Mouse (Mus musculus) liver, embryonic 15.5 days (tissue): Measurements from ENCODE around the gene Rdh16f2. TPM values are rescaled to one million over a fixed set of nuclear protein-coding genes. Genes with fewer than 3 reads are reported as not detected.
A peak's percentile ranks its signal among the peaks of the same experiment; 100 is the strongest.
"Not testable (repeated sequence)": the region's sequence is repeated elsewhere in the genome, so short reads cannot be mapped to it uniquely, and the experiment has no call there.

Source experiments
- ATAC-seq: fragments of 200-750 bp; cut with Nextera tagmentation; 2 replicates; pipeline ENCODE4 v1.8.0; 2017; ENCODE audit warnings: moderate number of reproducible peaks, mild to moderate bottlenecking, moderate library complexity; ENCODE audit not compliant: insufficient read depth
- H3K27ac ChIP-seq: fragments of 300-500 bp; sonication (generic); replicated peaks from 2 replicates; pipeline ENCODE4 v1.5.1; 2015; ENCODE audit warnings: mild to moderate bottlenecking, inconsistent platforms
- H3K27me3 ChIP-seq: fragments of 300-500 bp; sonication (generic); 2 replicates; pipeline ENCODE4 v1.6.1; 2015; ENCODE audit warnings: mild to moderate bottlenecking, inconsistent platforms
- H3K36me3 ChIP-seq: fragments of 300-500 bp; sonication (generic); replicated peaks from 2 replicates; pipeline ENCODE4 v1.6.1; 2015; ENCODE audit warnings: moderate library complexity, mild to moderate bottlenecking, inconsistent platforms
- H3K4me1 ChIP-seq: fragments of 300-500 bp; sonication (generic); replicated peaks from 2 replicates; pipeline ENCODE4 v1.6.1; 2015; ENCODE audit warnings: inconsistent platforms
- H3K4me2 ChIP-seq: fragments of 300-500 bp; sonication (generic); 2 replicates; pipeline ENCODE4 v1.6.1; 2015; ENCODE audit warnings: moderate library complexity, mild to moderate bottlenecking, inconsistent platforms
- H3K4me3 ChIP-seq: fragments of 300-500 bp; sonication (generic); replicated peaks from 2 replicates; pipeline ENCODE4 v1.5.1; 2015; ENCODE audit warnings: mild to moderate bottlenecking, inconsistent platforms
- H3K9ac ChIP-seq: fragments of 300-500 bp; sonication (generic); 2 replicates; pipeline ENCODE4 v1.6.1; 2015; ENCODE audit warnings: moderate library complexity, mild to moderate bottlenecking, inconsistent platforms
- H3K9me3 ChIP-seq: fragments of 300-500 bp; sonication (generic); replicated peaks from 2 replicates; pipeline ENCODE4 v1.6.1; 2016; ENCODE audit warnings: inconsistent platforms
- WGBS: fragments of 180-500 bp; shearing (Covaris S2); methylation state at CpG from one replicate; pipeline ENCODE4 v1.1.7; 2015; ENCODE audit warnings: mixed read lengths; ENCODE audit not compliant: insufficient replicate concordance; 5-methylcytosine and 5-hydroxymethylcytosine counted together
- polyA plus RNA-seq: library from polyadenylated mRNA; unstranded; fragments of >200 nt; fragmentation: Nextera tagmentation; extraction: Ambion mirVana; gene quantifications from 2 replicates; pipeline ENCODE4 v1.2.1, GENCODE M21; 2015

The Rdh16f2 gene
- polyA plus RNA-seq, 1 experiment from 2014 or later: 0.29 TPM

DNA sequence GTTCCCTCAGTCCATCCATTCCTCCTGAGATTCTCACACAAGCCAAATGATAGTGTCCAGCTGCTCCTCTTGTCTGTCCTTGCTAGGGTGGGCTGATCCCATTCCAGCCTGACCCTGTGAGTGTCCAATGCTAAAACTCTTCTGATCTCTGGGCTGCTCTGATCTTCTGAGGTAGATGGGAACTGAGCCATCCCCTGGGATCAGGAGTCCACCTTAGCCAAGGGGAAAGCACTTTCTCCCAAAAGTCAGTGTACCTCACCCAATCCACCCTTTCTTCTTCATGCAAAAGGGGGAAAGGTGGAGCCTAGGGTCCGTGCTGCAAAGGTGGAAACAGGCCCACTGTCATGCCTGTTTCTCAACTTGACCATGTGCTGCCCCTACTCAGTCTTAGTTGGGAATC lies 25.2 kb downstream of the Rdh16f2 start:
- no peak overlapping the region for H3K4me3 ChIP-seq
- no peaks in the 10 kb centered on the region for H3K9me3 ChIP-seq
- H3K9ac ChIP-seq: no peak overlapping the region
- WGBS: 69% methylated on average over 1 of the region's 1 CpGs
- H3K27me3 ChIP-seq: no peaks in the 10 kb centered on the region
- H3K27ac ChIP-seq: no peak overlapping the region
- H3K4me1 ChIP-seq: peaks cover 14% of the 10 kb centered on the region; the same call in 1 of the 2 replicates
- H3K36me3 ChIP-seq: no peaks in the 10 kb centered on the region
- no peak for ATAC-seq
- H3K4me2 ChIP-seq: no peak overlapping the region

DNA sequence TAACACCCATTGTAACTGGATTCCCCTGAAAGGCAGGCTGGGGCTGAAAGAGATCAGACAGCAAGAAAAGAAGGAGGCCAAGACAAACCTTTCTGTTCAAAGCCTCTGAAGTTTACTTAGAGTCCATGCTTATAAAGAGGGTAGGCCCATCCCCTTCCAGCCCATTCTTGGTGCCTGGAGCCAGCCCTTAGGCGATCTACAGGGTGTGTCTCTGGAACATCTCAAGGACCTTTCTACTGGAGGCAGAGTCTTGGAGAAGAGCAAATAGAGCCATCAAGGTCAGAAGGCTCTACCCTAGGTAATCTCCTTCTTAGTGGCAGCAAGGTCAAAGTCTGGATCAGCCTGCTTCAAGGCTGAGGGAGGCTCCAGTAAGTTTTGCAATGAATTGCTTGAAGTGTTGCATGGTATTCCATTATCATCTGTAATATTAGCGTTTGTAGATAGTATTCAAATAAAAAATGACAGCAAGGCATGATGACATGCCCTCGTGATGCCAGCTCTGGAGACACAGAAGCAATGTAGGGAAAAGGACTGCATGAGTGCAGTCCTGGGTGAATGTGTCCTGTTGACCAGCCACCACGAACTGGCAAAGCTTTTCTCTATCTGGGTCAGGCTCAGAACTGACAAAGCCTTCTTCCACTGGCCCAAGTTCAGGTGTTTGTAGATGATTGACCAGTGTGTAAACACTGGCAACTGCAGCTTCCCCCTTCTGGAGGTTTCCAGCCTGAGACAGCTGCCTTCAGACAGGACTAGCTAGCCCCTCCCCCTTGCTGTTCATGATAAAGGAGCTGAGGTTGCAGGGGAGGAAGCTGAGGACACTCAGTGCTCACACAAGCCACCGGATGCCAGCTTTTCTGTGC lies 27.1 kb downstream of the Rdh16f2 start:
- peak; percentile 58 for ATAC-seq
- not testable (repeated sequence) for H3K4me2 ChIP-seq
- H3K27ac ChIP-seq: peak overlapping the region; percentile 41; the same call in 1 of the 2 replicates

DNA sequence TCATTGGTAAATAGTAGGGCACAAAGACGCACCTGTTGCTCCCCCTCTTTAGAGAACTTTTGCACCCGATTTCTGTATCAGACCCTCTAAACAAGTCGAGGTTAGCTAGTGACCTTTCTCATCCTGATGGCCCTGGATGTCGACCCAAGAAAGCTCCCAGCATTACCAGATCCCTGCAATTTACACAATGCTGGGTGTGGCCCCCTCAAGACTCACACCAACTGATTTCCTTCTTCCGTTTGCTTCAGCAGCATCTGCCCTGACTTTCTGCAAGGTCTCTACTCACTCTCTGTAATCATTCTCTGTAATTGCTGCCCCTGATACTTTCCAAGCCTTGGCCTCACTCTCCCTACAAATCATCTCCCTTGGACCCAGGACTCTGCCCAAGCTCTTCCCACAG lies 30.4 kb downstream of the Rdh16f2 start:
- WGBS: 30% methylated on average over 5 of the region's 5 CpGs
- Histone ChIP-seq H3K9me3 (no peaks in the 10 kb centered on the region), H3K4me2 (no peak overlapping the region), H3K4me3 (no peak overlapping the region), H3K27me3 (no peaks in the 10 kb centered on the region), H3K4me1 (peaks cover 8% of the 10 kb centered on the region; the same call in 1 of the 2 replicates), H3K9ac (no peak overlapping the region), H3K36me3 (no peaks in the 10 kb centered on the region), H3K27ac (no peak overlapping the region)
- no peak for ATAC-seq

More for the DNA sequence above, 27.1 kb downstream of the Rdh16f2 start:
- H3K4me1 ChIP-seq: peaks cover 12% of the 10 kb centered on the region; the same call in 1 of the 2 replicates
- not testable (repeated sequence) for H3K36me3 ChIP-seq, H3K9me3 ChIP-seq, H3K27me3 ChIP-seq, H3K9ac ChIP-seq, H3K4me3 ChIP-seq
- 28% methylated on average over 5 of the region's 5 CpGs for WGBS

DNA sequence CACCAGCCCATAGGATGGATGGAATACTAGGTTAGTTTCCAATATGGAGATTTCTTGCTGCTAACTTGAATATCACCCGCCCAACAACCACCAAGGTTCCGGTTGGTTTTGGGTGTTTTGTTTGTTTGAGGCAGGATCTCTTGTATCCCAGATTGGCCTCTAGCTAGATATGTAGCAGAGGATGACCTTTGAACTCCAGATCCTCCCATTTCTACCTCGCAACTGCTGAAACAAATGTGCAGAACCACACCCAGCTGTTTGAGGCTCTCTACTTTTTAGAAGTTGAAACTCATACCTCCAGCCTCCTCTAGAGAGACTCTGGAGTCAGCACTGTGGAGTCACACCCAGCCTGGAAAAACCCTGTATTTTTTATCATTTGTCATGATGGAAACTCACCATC lies 31.2 kb downstream of the Rdh16f2 start:
- 49% methylated on average over 3 of the region's 3 CpGs for WGBS

DNA sequence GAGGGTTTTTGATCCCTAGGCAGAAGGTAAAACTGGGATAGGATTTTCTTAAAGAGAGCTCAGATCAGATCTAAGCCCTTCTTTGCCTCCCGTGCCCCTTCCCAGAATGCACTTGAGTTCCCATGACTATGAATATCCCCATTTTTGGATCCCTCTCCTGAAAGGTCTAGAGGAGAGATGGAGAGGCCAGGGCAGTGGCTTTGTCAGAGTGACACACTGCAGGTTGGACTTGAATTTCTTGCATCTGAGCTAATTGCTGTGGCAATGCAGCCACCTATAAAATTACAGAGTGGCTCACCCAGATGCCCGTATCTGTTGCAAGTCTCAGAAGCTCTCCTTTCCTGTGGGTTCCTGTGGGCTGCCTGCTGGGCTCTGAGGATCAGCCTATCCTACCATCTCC lies 31.9 kb downstream of the Rdh16f2 start, which contains the start of gene Sdr9c7:
Sdr9c7 (plus strand) TSS at position 301 of the 400 bp plus-strand sequence.
- Histone ChIP-seq H3K4me3 (no peak within 1 kb of the TSS), H3K27ac (no peak within 1 kb of the TSS), H3K9me3 (no peaks in the 10 kb centered on the region), H3K4me2 (no peak within 1 kb of the TSS), H3K27me3 (no peaks in the 10 kb centered on the region), H3K4me1 (peaks cover 8% of the 10 kb centered on the region; the same call in 1 of the 2 replicates), H3K9ac (no peak within 1 kb of the TSS), H3K36me3 (no peaks in the 10 kb centered on the region)
- ATAC-seq: no peak
- WGBS: 74% methylated on average over 2 of the region's 2 CpGs

More for the DNA sequence above, 31.2 kb downstream of the Rdh16f2 start:
- H3K9ac ChIP-seq: no peak overlapping the region
- ATAC-seq: no peak
- H3K4me2 ChIP-seq: no peak overlapping the region
- H3K27ac ChIP-seq: no peak overlapping the region
- no peaks in the 10 kb centered on the region for H3K27me3 ChIP-seq
- H3K36me3 ChIP-seq: no peaks in the 10 kb centered on the region
- H3K4me1 ChIP-seq: peaks cover 8% of the 10 kb centered on the region; the same call in 1 of the 2 replicates
- no peaks in the 10 kb centered on the region for H3K9me3 ChIP-seq
- H3K4me3 ChIP-seq: no peak overlapping the region

DNA sequence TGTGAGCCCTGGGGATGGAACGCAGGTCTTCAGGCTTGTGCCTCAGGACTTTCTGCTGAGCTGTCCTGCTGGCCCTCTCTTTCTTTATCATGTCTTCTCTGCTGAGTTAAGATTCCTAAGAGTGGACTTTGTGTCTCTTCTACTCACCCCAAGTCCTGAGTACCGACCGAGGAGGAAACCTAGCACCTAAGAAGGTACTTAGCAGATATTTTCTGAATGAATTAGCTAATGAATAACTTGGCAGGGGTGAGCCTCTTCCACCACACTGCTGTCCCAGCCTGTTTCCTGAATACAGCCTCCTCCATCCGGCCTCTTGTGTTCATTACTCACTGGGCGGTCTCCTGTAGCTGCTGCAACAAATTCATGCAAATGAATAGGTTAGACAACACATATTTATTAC lies 33.5 kb downstream of the Rdh16f2 start:
- H3K27ac ChIP-seq: no peak overlapping the region
- ATAC-seq: no peak
- H3K9ac ChIP-seq: no peak overlapping the region
- H3K27me3 ChIP-seq: no peaks in the 10 kb centered on the region
- WGBS: 38% methylated on average over 5 of the region's 5 CpGs
- H3K36me3 ChIP-seq: no peaks in the 10 kb centered on the region
- H3K4me2 ChIP-seq: no peak overlapping the region
- no peak overlapping the region for H3K4me3 ChIP-seq
- no peaks in the 10 kb centered on the region for H3K9me3 ChIP-seq
- 0 out of 2 replicates have a peak, but pooled peaks cover 3% of the 10 kb centered on the region for H3K4me1 ChIP-seq

DNA sequence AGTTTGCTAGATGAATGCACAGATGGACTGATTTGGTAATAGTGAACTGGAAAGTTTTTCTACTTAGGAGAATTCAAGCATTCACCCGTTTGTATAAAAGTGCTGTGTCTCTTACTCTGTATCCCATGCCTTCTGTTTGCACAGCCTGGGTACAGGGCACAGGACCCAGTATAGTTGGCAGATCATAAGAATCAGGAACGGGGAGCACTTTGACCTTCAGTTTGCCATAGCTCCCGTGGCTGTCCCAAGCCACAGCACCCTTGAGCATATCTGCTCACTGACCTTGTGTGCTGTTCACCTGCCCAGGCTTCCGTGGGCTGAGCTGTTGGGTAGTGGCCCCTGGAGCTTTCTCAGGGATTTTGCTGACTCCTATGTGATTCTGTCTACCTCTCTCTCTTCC lies 35.5 kb downstream of the Rdh16f2 start:
- 49% methylated on average over 4 of the region's 4 CpGs for WGBS
- ATAC-seq: no peak
- no peaks in the 10 kb centered on the region for H3K27me3 ChIP-seq
- H3K36me3 ChIP-seq: no peaks in the 10 kb centered on the region
- no peaks in the 10 kb centered on the region for H3K4me1 ChIP-seq
- no peak overlapping the region for H3K4me3 ChIP-seq
- H3K9ac ChIP-seq: no peak overlapping the region
- H3K4me2 ChIP-seq: no peak overlapping the region
- H3K9me3 ChIP-seq: no peaks in the 10 kb centered on the region
- H3K27ac ChIP-seq: no peak overlapping the region

DNA sequence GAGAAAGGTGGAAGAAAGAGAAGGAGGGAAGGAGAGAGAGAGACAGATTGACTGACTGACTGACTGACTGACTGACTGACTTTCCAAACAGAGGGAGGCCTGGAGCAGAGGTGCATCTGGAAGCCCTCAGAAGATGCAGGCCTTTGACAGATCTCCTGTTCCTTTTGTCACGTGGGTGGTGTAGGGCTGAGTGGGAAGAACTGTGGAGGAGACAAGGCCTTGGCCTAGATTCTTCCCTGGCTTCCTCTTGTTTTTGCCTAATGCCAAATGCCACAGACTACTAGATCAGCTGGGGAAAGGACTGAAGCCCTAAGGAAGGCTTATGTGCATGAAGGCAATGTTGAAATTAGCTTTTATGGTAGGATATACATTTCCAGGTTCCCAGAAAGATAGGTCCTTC lies 36.8 kb downstream of the Rdh16f2 start:
- Histone ChIP-seq H3K4me1 (no peaks in the 10 kb centered on the region), H3K36me3 (no peaks in the 10 kb centered on the region), H3K9me3 (no peaks in the 10 kb centered on the region), H3K4me3 (no peak overlapping the region), H3K27me3 (no peaks in the 10 kb centered on the region), H3K27ac (no peak overlapping the region), H3K9ac (no peak overlapping the region), H3K4me2 (no peak overlapping the region)
- 38% methylated on average over 1 of the region's 1 CpGs for WGBS
- no peak for ATAC-seq

DNA sequence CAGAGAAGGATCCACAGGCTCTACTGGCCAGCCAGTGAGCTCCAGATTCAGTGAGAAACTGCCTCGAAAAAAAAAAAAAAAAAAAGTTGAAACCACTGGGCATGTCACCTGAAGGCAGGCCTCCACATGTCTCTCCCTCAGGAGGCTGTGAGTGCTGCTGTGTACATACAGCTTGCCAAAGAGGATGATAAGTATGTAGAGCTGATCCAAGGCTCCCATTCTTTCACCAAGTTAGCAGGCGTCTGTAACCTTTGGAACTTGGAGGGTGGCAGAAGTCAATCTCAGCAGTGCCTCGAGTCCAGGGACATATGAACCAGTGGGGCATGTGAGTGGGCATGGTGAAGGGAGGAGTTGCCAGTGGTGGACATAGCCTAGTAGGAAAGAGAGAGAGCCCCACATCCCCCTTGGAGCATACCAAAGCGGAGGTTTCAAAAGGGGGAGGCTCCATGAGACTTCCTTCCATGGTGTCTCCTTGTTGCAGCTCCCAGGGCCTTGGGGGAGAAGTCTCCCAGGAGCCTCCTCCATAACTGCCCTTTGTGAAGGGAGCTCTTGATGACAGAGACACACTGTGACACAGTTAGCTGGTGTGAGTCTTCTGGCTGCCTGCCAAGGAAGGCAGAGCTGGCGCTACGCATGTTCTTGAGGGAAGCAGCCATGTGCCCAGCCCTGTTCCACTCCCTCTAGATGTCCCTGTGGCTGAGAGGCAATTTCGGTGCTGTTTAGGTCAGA lies 38.6 kb downstream of the Rdh16f2 start:
- Histone ChIP-seq H3K9ac (no peak overlapping the region), H3K4me1 (no peaks in the 10 kb centered on the region), H3K27ac (no peak overlapping the region), H3K9me3 (no peaks in the 10 kb centered on the region), H3K27me3 (no peaks in the 10 kb centered on the region), H3K4me3 (no peak overlapping the region), H3K36me3 (no peaks in the 10 kb centered on the region), H3K4me2 (no peak overlapping the region)
- 56% methylated on average over 7 of the region's 7 CpGs for WGBS
- no peak for ATAC-seq

DNA sequence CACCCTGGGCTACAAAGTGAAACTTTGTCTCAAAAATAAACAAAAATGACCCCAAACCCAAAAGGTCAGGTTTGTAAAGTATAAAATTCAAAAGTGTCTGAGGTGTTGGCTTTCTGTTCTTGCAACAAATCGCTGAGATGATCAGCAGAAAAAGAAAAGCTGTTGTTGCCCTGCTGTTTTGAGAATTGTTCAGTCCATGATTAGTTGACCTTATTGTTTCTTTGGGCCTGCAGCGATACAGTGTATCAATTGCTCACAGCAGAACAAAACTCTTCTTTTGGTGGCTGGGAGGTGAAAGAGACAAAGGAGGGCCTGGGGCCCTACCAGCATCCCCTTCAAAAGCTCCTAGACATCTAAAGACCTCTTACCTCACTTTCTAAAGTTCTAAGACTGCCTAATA lies 39.9 kb downstream of the Rdh16f2 start:
- H3K36me3 ChIP-seq: no peaks in the 10 kb centered on the region
- no peaks in the 10 kb centered on the region for H3K4me1 ChIP-seq
- no peak overlapping the region for H3K4me2 ChIP-seq
- ATAC-seq: no peak
- H3K27ac ChIP-seq: no peak overlapping the region
- WGBS: 43% methylated on average over 2 of the region's 2 CpGs
- H3K9me3 ChIP-seq: no peaks in the 10 kb centered on the region
- H3K27me3 ChIP-seq: no peaks in the 10 kb centered on the region
- no peak overlapping the region for H3K9ac ChIP-seq
- no peak overlapping the region for H3K4me3 ChIP-seq

DNA sequence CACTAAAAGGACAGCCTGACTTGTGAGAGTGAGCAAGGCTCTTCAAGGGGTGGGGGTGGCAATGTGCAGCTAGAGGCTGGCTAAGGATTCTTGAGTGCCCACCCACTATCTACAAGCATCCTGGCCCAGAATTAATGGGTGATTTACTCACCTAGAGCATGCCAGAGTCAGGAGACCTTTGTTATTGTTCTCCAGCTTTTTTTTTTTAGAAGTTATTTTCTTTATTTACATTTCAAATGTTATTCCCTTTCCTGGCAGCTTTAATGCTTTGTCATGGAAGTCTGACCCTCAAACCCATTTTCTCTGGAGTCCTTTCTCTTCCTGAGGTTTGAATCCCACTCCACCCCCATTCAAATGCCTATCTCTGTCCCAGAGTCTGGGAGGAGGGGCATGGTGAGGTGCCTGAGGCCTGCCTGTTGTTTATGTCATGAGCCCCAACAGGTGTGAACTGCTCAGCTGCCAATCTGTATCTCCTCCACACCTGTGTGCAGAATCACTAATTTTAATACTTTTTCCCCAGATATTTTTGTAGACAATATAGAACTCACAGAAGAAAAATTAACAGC lies 41.2 kb downstream of the Rdh16f2 start:
- no peak for ATAC-seq
- no peak overlapping the region for H3K4me3 ChIP-seq
- no peaks in the 10 kb centered on the region for H3K27me3 ChIP-seq
- no peak overlapping the region for H3K4me2 ChIP-seq
- H3K36me3 ChIP-seq: no peaks in the 10 kb centered on the region
- H3K9me3 ChIP-seq: no peaks in the 10 kb centered on the region
- no peaks in the 10 kb centered on the region for H3K4me1 ChIP-seq
- no peak overlapping the region for H3K9ac ChIP-seq
- no peak overlapping the region for H3K27ac ChIP-seq
